Mouse (Mus musculus): ENCODE results near the gene Foxm1.

DNA sequence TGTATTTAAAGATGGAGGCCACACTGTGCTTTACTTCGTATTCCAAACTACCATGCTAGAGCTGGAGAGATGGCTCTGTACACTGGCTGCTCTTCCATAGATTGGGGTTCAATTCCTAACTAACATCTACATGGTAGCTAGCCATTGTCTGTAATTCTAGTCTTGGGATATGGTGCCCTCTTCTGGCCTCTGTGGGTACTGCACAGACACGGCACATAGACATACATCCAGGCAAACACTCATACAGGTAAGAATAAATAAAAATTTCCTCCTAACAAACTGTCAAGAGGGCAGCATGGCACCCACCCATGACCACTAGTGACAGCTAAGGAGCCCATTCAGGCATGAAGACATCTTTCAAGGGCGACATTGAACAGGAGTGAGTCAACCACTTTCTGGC is 48.3 kb downstream of the Foxm1 start:
- TF ChIP-seq POLR2A (IDR thresholded peaks at IDR 0.05; ENCODE audit: insufficient read depth, low read depth, low read length) (no peak), CTCF (IDR thresholded peaks at IDR 0.05; ENCODE audit: insufficient read depth, low read depth, low read length) (no peak)
